Mouse (Mus musculus): ENCODE measurements around the gene Hs2st1. TPM values are rescaled to one million over a fixed set of nuclear protein-coding genes. Genes with fewer than 3 reads are reported as not detected.

Gene Hs2st1
- total and polyA plus RNA-seq, 3 experiments, result 13.6 to 16.1 TPM; not detected in 1

DNA sequence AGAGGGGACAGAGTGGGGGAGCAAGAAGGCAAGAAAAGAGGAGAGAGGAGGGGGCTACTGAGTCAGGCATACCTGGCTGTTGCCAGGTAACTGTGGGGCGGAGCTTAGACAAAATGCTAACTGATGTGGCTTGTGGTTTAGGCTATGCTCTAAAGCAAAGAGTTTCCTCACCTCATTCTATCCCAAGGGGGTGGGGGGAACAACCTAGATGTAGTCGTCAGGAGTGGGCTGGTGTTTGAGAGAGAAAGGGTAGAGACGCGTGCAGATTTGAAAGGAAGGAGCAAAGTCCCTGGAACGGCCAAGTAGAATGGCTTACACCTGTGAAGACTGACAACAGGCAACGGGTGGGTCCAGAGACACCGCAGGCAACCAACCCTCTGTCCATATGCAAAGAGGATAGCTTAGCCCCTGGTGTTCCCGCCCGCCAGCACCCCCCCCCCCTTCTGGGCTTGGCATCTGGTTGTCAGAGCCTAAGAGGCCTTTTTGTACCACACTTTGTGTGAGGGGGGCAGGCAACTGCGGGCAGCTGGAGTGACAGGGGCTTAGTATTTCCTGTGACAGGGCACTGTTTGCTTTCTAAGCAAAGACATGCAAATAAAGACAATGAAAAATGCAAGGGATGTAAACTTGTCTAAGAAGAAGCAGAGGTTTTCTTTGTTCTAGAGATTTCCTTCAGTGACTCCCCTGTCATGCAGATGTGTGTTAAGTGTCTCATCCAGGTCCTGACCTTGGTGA is 157.3 kb downstream of the Hs2st1 start:
- Histone ChIP-seq H3K27me3 (ENCODE audit: control insufficient read depth in 1 of 2, insufficient read depth in 2 of 2, low read length in 2 of 2) (no peaks in the 10 kb centered on the region), H3K79me2 (ENCODE audit: control insufficient read depth, insufficient read depth, low read length, poor library complexity) (no peaks in the 10 kb centered on the region), H3K4me3 (ENCODE audit: control insufficient read depth in 1 of 2, insufficient read depth in 1 of 2, low read depth in 2 of 2, low read length in 2 of 2) (no peak overlapping the region), H3K4me1 (ENCODE audit: control insufficient read depth in 1 of 2, insufficient read depth in 2 of 2, low read length in 2 of 2) (peaks cover 0 to 2% of the 10 kb centered on the region in 2 experiments; a peak in 1 of 4 replicates), H3K27ac (ENCODE audit: control insufficient read depth, low read depth, low read length) (no peak overlapping the region), H3K9ac (ENCODE audit: control insufficient read depth, low read depth, low read length, poor library complexity, severe bottlenecking) (no peak overlapping the region), H3K9me3 (replicated peaks; ENCODE audit: insufficient read depth, low read length) (no peaks in the 10 kb centered on the region), H3K36me3 (ENCODE audit: control insufficient read depth in 1 of 2, insufficient read depth in 2 of 2, low read length in 2 of 2) (no peaks in the 10 kb centered on the region)
- TF ChIP-seq MXI1 (IDR thresholded peaks at IDR 0.05; ENCODE audit: low read depth, low read length), result no peak
- no peak for TF ChIP-seq MAX (IDR thresholded peaks at IDR 0.05; ENCODE audit: low read length)
- TF ChIP-seq TAL1 (IDR thresholded peaks at IDR 0.05; ENCODE audit: low read length), result no peak
- no peak for TF ChIP-seq ZKSCAN1 (IDR thresholded peaks at IDR 0.05; ENCODE audit: low read depth, low read length)
- no peak for TF ChIP-seq SIN3A (IDR thresholded peaks at IDR 0.05; ENCODE audit: low read length)
- TF ChIP-seq CHD1 (IDR thresholded peaks at IDR 0.05; ENCODE audit: low read depth, low read length), result no peak
- no peak for TF ChIP-seq GABPA (IDR thresholded peaks at IDR 0.05; ENCODE audit: low read depth, low read length)
- TF ChIP-seq MAFK (IDR thresholded peaks at IDR 0.05; ENCODE audit: borderline replicate concordance, low read depth, low read length), result no peak
- TF ChIP-seq POLR2AphosphoS2 (IDR thresholded peaks at IDR 0.05; ENCODE audit: low read length), result no peak
- no peak for TF ChIP-seq NELFE (IDR thresholded peaks at IDR 0.05; ENCODE audit: low read depth, low read length)
- TF ChIP-seq ELF1 (IDR thresholded peaks at IDR 0.05; ENCODE audit: low read depth, low read length), result no peak
- no peak for TF ChIP-seq MAZ (IDR thresholded peaks at IDR 0.05; ENCODE audit: low read depth, low read length)
- no peak for TF ChIP-seq GATA1 (IDR thresholded peaks at IDR 0.05; ENCODE audit: low read depth, low read length)
- no peak for DNase-seq (ENCODE audit: low read depth, low spot score)

DNA sequence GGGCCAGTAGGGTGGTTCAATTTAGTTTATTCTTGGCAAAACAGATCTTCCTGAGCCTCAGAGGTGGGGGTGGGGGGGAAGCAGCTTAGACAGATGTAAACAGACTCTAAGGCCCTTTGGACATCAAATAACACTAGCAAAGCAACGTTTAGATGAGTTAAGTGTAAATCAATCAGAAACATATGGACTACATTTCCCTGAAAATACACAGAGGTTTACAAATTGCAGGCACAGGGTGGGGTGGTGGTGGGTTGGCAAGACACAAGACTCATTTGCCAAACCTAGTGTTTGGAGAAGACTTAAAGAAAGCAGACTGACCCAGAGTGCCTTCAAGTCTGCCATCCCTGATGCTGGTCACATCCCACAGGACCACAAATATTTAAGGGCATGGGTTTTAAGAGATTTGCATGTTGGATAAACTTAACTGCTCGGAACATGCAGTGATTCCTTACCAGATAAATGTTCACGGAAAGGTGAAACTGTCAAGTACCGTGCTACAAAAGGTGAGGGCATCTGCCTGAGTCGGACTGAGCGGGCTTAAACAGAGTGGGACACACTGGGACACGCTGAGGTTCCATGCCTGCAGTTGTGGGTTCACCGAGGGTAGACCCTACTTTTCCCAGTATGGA is 158.2 kb downstream of the Hs2st1 start:
- DNase-seq (ENCODE audit: low read depth, low spot score), result no peak
- Histone ChIP-seq H3K4me3 (ENCODE audit: control insufficient read depth in 1 of 2, insufficient read depth in 1 of 2, low read depth in 2 of 2, low read length in 2 of 2) (no peak overlapping the region), H3K27ac (ENCODE audit: control insufficient read depth, low read depth, low read length) (no peak overlapping the region), H3K27me3 (ENCODE audit: control insufficient read depth in 1 of 2, insufficient read depth in 2 of 2, low read length in 2 of 2) (no peaks in the 10 kb centered on the region), H3K36me3 (ENCODE audit: control insufficient read depth in 1 of 2, insufficient read depth in 2 of 2, low read length in 2 of 2) (no peaks in the 10 kb centered on the region), H3K79me2 (ENCODE audit: control insufficient read depth, insufficient read depth, low read length, poor library complexity) (no peaks in the 10 kb centered on the region), H3K9me3 (replicated peaks; ENCODE audit: insufficient read depth, low read length) (no peaks in the 10 kb centered on the region), H3K4me1 (ENCODE audit: control insufficient read depth in 1 of 2, insufficient read depth in 2 of 2, low read length in 2 of 2) (peaks cover 0 to 2% of the 10 kb centered on the region in 2 experiments; a peak in 1 of 4 replicates), H3K9ac (ENCODE audit: control insufficient read depth, low read depth, low read length, poor library complexity, severe bottlenecking) (no peak overlapping the region)
- TF ChIP-seq POLR2A (IDR thresholded peaks at IDR 0.05; ENCODE audit: control insufficient read depth in 1 of 2, insufficient read depth in 1 of 2, low read depth in 1 of 2, low read length in 2 of 2, poor library complexity in 1 of 2) (no peak), RAD21 (IDR thresholded peaks at IDR 0.05; ENCODE audit: low read depth, low read length) (no peak), CHD2 (IDR thresholded peaks at IDR 0.05; ENCODE audit: low read length) (no peak), GABPA (IDR thresholded peaks at IDR 0.05; ENCODE audit: low read depth, low read length) (no peak), ELF1 (IDR thresholded peaks at IDR 0.05; ENCODE audit: low read depth, low read length) (no peak), MAFK (IDR thresholded peaks at IDR 0.05; ENCODE audit: borderline replicate concordance, low read depth, low read length) (no peak), JUND (IDR thresholded peaks at IDR 0.05; ENCODE audit: low read depth, low read length) (no peak), EP300 (IDR thresholded peaks at IDR 0.05; ENCODE audit: low read depth in 1 of 2, low read length in 2 of 2) (no peak), MEF2A (IDR thresholded peaks at IDR 0.05; ENCODE audit: extremely low read depth, insufficient replicate concordance, low read depth, low read length, poor library complexity, severe bottlenecking) (no peak), ZNF384 (IDR thresholded peaks at IDR 0.05; ENCODE audit: low read depth, low read length) (no peak), KAT2A (conservative IDR thresholded peaks at IDR 0.05; ENCODE audit: low read depth, low read length) (no peak), POLR2AphosphoS5 (IDR thresholded peaks at IDR 0.05; ENCODE audit: borderline replicate concordance, low read depth, low read length) (no peak), TAL1 (IDR thresholded peaks at IDR 0.05; ENCODE audit: low read length) (no peak), BHLHE40 (IDR thresholded peaks at IDR 0.05; ENCODE audit: borderline replicate concordance, low read depth, low read length) (no peak), NELFE (IDR thresholded peaks at IDR 0.05; ENCODE audit: low read depth, low read length) (no peak), ZC3H11A (IDR thresholded peaks at IDR 0.05; ENCODE audit: low read depth, low read length) (no peak)

Measured in MEL (cell line).